Mouse (Mus musculus) heart, postnatal 0 days (tissue): ENCODE data around the gene Olfr1162. TPM values are rescaled to one million over a fixed set of nuclear protein-coding genes. Genes with fewer than 3 reads are reported as not detected.
"Not testable (repeated sequence)": the region's sequence is repeated elsewhere in the genome, so short reads cannot be mapped to it uniquely, and the experiment has no call there.

Experiments
- ATAC-seq: fragments of 200-750 bp; cut with Nextera tagmentation; 2 replicates; pipeline ENCODE4 v1.8.0; 2017; ENCODE audit warnings: low read depth, moderate number of reproducible peaks, moderate library complexity; ENCODE audit not compliant: insufficient read depth
- DNase-seq: peaks from one replicate; pipeline ENCODE4 v3.0.0-alpha.2; 2016; ENCODE audit warnings: low spot score
- H3K27ac ChIP-seq: fragments of 300-500 bp; sonication (generic); 2 replicates; pipeline ENCODE4 v1.5.1; 2014; ENCODE audit warnings: low read depth, mild to moderate bottlenecking
- H3K27me3 ChIP-seq: fragments of 300-500 bp; sonication (generic); 2 replicates; pipeline ENCODE4 v1.6.1; 2014; ENCODE audit warnings: low read length, mixed read lengths; ENCODE audit not compliant: control insufficient read depth, insufficient read depth
- H3K36me3 ChIP-seq: fragments of 300-500 bp; sonication (generic); replicated peaks from 2 replicates; pipeline ENCODE4 v1.6.1; 2014; ENCODE audit warnings: low read length, mixed read lengths; ENCODE audit not compliant: control insufficient read depth, insufficient read depth
- H3K4me1 ChIP-seq: fragments of 300-500 bp; sonication (generic); 2 replicates; pipeline ENCODE4 v1.6.1; 2014; ENCODE audit warnings: antibody characterized with exemption; ENCODE audit not compliant: control insufficient read depth, insufficient read depth
- H3K4me2 ChIP-seq: fragments of 300-500 bp; sonication (generic); 2 replicates; pipeline ENCODE4 v1.6.1; 2014; ENCODE audit warnings: low read depth, mild to moderate bottlenecking, low read length, moderate library complexity
- H3K4me3 ChIP-seq: fragments of 300-500 bp; sonication (generic); 2 replicates; pipeline ENCODE4 v1.5.1; 2014; ENCODE audit warnings: low read depth, low read length
- H3K9ac ChIP-seq: fragments of 300-500 bp; sonication (generic); replicated peaks from 2 replicates; pipeline ENCODE4 v1.6.1; 2014; ENCODE audit warnings: low read depth, low read length, mixed read lengths
- H3K9me3 ChIP-seq: fragments of 300-500 bp; sonication (generic); replicated peaks from 2 replicates; pipeline ENCODE4 v1.6.1; 2016; ENCODE audit warnings: low read length; ENCODE audit not compliant: control insufficient read depth
- CTCF ChIP-seq: IDR thresholded peaks from 2 replicates; pipeline ENCODE4 v1.5.1; 2016; ENCODE audit warnings: antibody characterized with exemption, control low read depth, low read depth
- EP300 ChIP-seq: IDR thresholded peaks from 2 replicates; pipeline ENCODE4 v1.6.1; 2016; ENCODE audit warnings: antibody characterized with exemption, low read depth
- WGBS: fragments of 180-500 bp; shearing (Covaris S2); extraction: QIAGEN DNeasy Blood & Tissue Kit; methylation state at CpG from one replicate; pipeline ENCODE4 v1.1.7; 2014; 5-methylcytosine and 5-hydroxymethylcytosine counted together
- polyA plus RNA-seq: library from polyadenylated mRNA; unstranded; fragments of >200 nt; fragmentation: Nextera tagmentation; extraction: Ambion mirVana; gene quantifications from 2 replicates; pipeline ENCODE4 v1.2.1, GENCODE M21; 2015
- total RNA-seq: library from RNA; depleted of rRNA; stranded (reverse); fragments of >200 nt; gene quantifications from 2 replicates; pipeline ENCODE4 v1.2.3, GENCODE M21; 2014; ENCODE audit warnings: low replicate concordance; rRNA removed

Gene Olfr1162
- total RNA-seq: not detected in 2 replicates
- polyA plus RNA-seq: not detected in 2 replicates

DNA sequence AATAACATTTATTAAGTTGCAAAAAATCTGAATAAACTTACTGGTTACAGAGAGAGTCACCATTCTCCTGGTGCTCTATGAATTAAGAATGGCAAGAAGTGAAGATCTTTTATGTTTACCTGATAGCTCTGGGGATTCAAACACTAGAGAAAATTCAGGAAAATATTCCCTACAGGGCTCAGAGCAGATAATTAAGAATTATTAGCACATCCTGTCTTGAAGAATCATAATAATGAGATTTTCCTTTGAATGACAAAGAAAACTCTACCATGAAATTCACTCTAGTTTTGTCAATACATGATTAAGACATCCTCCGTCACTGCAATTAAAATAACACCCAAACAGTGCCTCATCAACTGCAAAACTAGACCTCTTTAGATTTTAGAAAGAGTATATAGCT lies at the start of gene Olfr1162:
Olfr1162 (minus strand) TSS at position 101 of the 400 bp plus-strand sequence.
- Histone ChIP-seq H3K27me3 (no peaks in the 10 kb centered on the region), H3K9ac (no peak within 1 kb of the TSS), H3K4me1 (no peaks in the 10 kb centered on the region), H3K4me3 (no peak within 1 kb of the TSS), H3K9me3 (no peaks in the 10 kb centered on the region), H3K36me3 (no peaks in the 10 kb centered on the region), H3K4me2 (no peak within 1 kb of the TSS), H3K27ac (no peak within 1 kb of the TSS)
- 78% methylated on average over 1 of the region's 1 CpGs for WGBS
- DNase-seq (no peak), ATAC-seq (no peak)
- TF ChIP-seq CTCF (no peak), EP300 (no peak)

DNA sequence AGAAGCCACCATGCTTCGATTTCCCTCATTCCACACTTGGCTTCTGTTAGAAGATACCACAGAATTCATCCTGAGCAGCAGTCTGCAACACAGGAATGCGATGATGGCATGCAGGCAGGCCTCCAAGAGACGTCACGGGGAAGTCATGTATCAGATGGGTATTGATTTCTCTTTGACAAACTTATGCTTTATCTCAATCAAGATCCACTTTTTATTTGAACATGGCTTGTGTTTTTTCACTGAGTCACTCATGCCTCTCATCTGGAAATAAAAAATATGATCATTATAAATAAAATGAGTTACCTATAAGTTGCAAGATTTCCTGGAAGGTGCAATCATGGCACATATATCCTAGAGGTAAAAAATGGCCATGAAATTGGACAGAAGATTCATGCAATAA lies 42.9 kb upstream of the Olfr1162 start, which contains the start of gene Olfr1164:
Olfr1164 (minus strand) TSS at position 101 of the 400 bp plus-strand sequence.
- TF ChIP-seq EP300 (no peak), CTCF (no peak)
- no peak for ATAC-seq

DNA sequence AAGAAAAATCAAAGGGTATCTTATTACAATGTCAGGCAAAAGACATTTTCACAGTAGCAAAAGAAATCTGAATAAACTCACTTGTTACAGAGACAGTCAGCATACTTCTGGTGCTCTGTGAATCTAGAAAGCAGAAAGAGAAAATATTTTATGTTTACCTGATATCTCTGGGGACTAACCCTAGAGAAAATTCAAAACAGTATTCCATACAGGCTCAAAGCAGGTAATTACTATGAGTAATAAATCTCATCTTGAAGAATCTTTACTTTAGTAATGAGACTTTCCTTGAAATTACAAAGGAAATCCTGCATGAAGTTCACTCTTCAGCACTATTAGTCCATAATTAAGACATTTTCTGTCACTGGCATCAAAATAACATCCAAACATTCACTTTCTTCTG lies 20.8 kb upstream of the Olfr1162 start, which contains the start of gene Olfr1163:
Olfr1163 (minus strand) TSS at position 101 of the 400 bp plus-strand sequence.
- Histone ChIP-seq H3K36me3 (no peaks in the 10 kb centered on the region), H3K27ac (no peak within 1 kb of the TSS), H3K9me3 (no peaks in the 10 kb centered on the region), H3K9ac (no peak within 1 kb of the TSS), H3K4me3 (no peak within 1 kb of the TSS), H3K4me1 (no peaks in the 10 kb centered on the region), H3K4me2 (no peak within 1 kb of the TSS), H3K27me3 (no peaks in the 10 kb centered on the region)
- DNase-seq (no peak), ATAC-seq (no peak)
- TF ChIP-seq CTCF: no peak
- TF ChIP-seq EP300: no peak

More for the DNA sequence above, 42.9 kb upstream of the Olfr1162 start, which contains the start of gene Olfr1164:
- Histone ChIP-seq H3K36me3 (no peaks in the 10 kb centered on the region), H3K4me1 (no peaks in the 10 kb centered on the region), H3K27ac (no peak within 1 kb of the TSS), H3K4me3 (no peak within 1 kb of the TSS), H3K9ac (no peak within 1 kb of the TSS), H3K9me3 (no peaks in the 10 kb centered on the region), H3K4me2 (no peak within 1 kb of the TSS), H3K27me3 (no peaks in the 10 kb centered on the region)
- no peak for DNase-seq
- WGBS: 56% methylated on average over 4 of the region's 4 CpGs

DNA sequence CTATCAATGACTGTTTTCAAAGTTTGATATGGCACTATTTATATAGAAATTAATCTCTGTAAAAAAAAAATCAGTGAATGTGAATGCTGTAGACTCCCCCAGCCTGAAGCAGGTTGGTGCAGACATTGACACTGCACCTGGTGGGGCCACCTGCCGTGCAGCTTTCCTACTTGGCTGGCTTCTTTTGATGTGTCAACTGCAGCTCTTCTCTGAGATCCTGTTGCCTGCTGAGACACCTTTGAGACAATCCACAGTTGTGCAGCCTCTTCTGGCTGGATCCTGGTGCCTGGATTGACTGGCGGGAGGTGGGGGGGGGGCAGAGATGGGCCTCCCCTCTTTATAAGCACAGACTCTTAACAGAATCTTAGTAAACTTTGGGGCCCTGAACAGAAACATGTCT lies 12.7 kb upstream of the Olfr1162 start:
- TF ChIP-seq CTCF: no peak
- no peak for TF ChIP-seq EP300
- ATAC-seq (no peak), DNase-seq (no peak)
- H3K27me3 ChIP-seq: no peaks in the 10 kb centered on the region
- no peak overlapping the region for H3K4me2 ChIP-seq
- peaks cover 3% of the 10 kb centered on the region for H3K9me3 ChIP-seq
- H3K4me3 ChIP-seq: no peak overlapping the region
- no peak overlapping the region for H3K9ac ChIP-seq
- WGBS: 78% methylated on average over 2 of the region's 2 CpGs
- H3K27ac ChIP-seq: no peak overlapping the region
- H3K4me1 ChIP-seq: no peaks in the 10 kb centered on the region
- H3K36me3 ChIP-seq: no peaks in the 10 kb centered on the region

DNA sequence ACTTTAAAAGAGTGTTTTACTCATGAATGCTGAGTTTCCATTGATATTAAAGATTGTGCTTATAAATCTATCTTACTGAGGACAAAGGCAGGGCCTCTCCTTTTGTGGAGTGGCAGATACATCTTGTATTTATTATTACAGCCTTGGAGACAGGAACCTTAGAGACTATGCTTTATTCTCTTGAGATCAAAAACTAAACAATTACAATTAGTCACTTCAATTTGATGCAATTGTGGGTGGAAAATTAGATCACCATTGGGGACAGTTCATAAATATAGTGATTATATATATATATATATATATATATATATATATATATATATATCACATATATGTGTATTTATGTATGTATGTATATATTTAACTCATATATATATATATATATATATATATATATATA lies 13.3 kb downstream of the Olfr1162 start, which contains the start of gene Olfr73:
Olfr73 (minus strand) TSS at position 101 of the 400 bp plus-strand sequence.
- ATAC-seq (no peak), DNase-seq (no peak)
- Histone ChIP-seq H3K4me3 (no peak within 1 kb of the TSS), H3K4me1 (no peaks in the 10 kb centered on the region), H3K27ac (no peak within 1 kb of the TSS), H3K4me2 (no peak within 1 kb of the TSS), H3K36me3 (no peaks in the 10 kb centered on the region), H3K9me3 (no peaks in the 10 kb centered on the region), H3K27me3 (no peaks in the 10 kb centered on the region), H3K9ac (no peak within 1 kb of the TSS)
- TF ChIP-seq CTCF (no peak), EP300 (no peak)

DNA sequence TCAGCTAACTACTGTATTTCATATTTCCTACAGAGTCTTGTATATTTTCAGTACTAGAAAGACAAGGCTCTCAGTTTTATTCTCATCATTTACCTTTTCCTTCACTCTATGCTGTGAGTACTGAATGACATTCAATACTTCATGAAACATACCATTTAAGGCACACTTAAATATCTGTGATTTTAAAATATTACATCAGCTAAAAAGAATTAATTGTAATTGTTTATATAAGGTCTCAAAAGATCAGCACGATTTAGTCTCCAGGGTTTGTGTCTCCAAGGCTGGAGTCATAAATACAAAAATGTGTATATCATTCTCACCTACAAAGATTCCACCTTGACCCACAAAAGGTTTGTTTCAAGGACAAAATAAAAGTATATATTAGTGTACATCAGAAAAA lies 28.5 kb downstream of the Olfr1162 start, which contains the start of gene Olfr1161:
Olfr1161 (plus strand) TSS at position 301 of the 400 bp plus-strand sequence.
- WGBS: 67% methylated on average over 1 of the region's 1 CpGs

More for the DNA sequence above, 28.5 kb downstream of the Olfr1162 start, which contains the start of gene Olfr1161:
- not testable (repeated sequence) for H3K36me3 ChIP-seq, DNase-seq, H3K9ac ChIP-seq, H3K4me2 ChIP-seq, H3K27ac ChIP-seq, H3K4me1 ChIP-seq, ATAC-seq, H3K27me3 ChIP-seq, H3K9me3 ChIP-seq, H3K4me3 ChIP-seq
